Mouse (Mus musculus) neural tube, embryonic 15.5 days (tissue): Measurements from ENCODE around the gene Ube2q2. TPM values are rescaled to one million over a fixed set of nuclear protein-coding genes. Genes with fewer than 3 reads are reported as not detected.

Source experiments
- ATAC-seq: fragments of 200-750 bp; cut with Nextera tagmentation; 2 replicates; pipeline ENCODE4 v1.8.0; 2017; ENCODE audit warnings: mild to moderate bottlenecking, moderate TSS enrichment, moderate library complexity; ENCODE audit not compliant: low FRiP score
- H3K27ac ChIP-seq: fragments of 300-500 bp; sonication (generic); replicated peaks from 2 replicates; pipeline ENCODE4 v1.5.1; 2015; ENCODE audit warnings: mild to moderate bottlenecking, inconsistent platforms
- H3K27me3 ChIP-seq: fragments of 300-500 bp; sonication (generic); replicated peaks from 2 replicates; pipeline ENCODE4 v1.6.1; 2015; ENCODE audit warnings: inconsistent platforms
- H3K36me3 ChIP-seq: fragments of 300-500 bp; sonication (generic); 2 replicates; pipeline ENCODE4 v1.6.1; 2015; ENCODE audit warnings: inconsistent platforms
- H3K4me1 ChIP-seq: fragments of 300-500 bp; sonication (generic); 2 replicates; pipeline ENCODE4 v1.6.1; 2015; ENCODE audit warnings: inconsistent platforms
- H3K4me2 ChIP-seq: fragments of 300-500 bp; sonication (generic); 2 replicates; pipeline ENCODE4 v1.6.1; 2015; ENCODE audit warnings: inconsistent platforms, mild to moderate bottlenecking, moderate library complexity
- H3K4me3 ChIP-seq: fragments of 300-500 bp; sonication (generic); replicated peaks from 2 replicates; pipeline ENCODE4 v1.5.1; 2015; ENCODE audit warnings: mild to moderate bottlenecking, inconsistent platforms
- H3K9ac ChIP-seq: fragments of 300-500 bp; sonication (generic); replicated peaks from 2 replicates; pipeline ENCODE4 v1.6.1; 2015; ENCODE audit warnings: mild to moderate bottlenecking, inconsistent platforms
- H3K9me3 ChIP-seq: fragments of 300-500 bp; sonication (generic); replicated peaks from 2 replicates; pipeline ENCODE4 v1.6.1; 2016; ENCODE audit warnings: inconsistent platforms
- WGBS: fragments of 180-500 bp; shearing (Covaris S2); methylation state at CpG from one replicate; pipeline ENCODE4 v1.1.7; 2015; ENCODE audit warnings: mixed read lengths; 5-methylcytosine and 5-hydroxymethylcytosine counted together
- polyA plus RNA-seq: library from polyadenylated mRNA; unstranded; fragments of >200 nt; fragmentation: Nextera tagmentation; extraction: Ambion mirVana; gene quantifications from 2 replicates; pipeline ENCODE4 v1.2.1, GENCODE M21; 2015

Gene Ube2q2
- polyA plus RNA-seq, 1 experiment from 2014 or later = 43.3 TPM

GRCm38 (mm10) chr9:55131851-55132250 lies 16.8 kb upstream of the Ube2q2 start:
- Histone ChIP-seq H3K4me1 (no peaks in the 10 kb centered on the region), H3K4me2 (no peak overlapping the region), H3K4me3 (no peak overlapping the region), H3K9me3 (no peaks in the 10 kb centered on the region), H3K36me3 (no peaks in the 10 kb centered on the region), H3K27me3 (no peaks in the 10 kb centered on the region), H3K27ac (no peak overlapping the region), H3K9ac (no peak overlapping the region)
- ATAC-seq = no peak

- Histone ChIP-seq H3K9me3 (no peaks in the 10 kb centered on the region), H3K9ac (no peak overlapping the region), H3K36me3 (no peaks in the 10 kb centered on the region), H3K4me1 (no peaks in the 10 kb centered on the region), H3K4me3 (no peak overlapping the region), H3K27ac (no peak overlapping the region), H3K4me2 (no peak overlapping the region), H3K27me3 (no peaks in the 10 kb centered on the region)
- no peak for ATAC-seq
- WGBS = 51% methylated on average over 5 of the region's 5 CpGs
Measured at GRCm38 (mm10) chr9:55136576-55136975, 12.1 kb upstream of the Ube2q2 start.

- WGBS = 81% methylated on average over 4 of the region's 4 CpGs
- H3K36me3 ChIP-seq = no peaks in the 10 kb centered on the region
- H3K4me2 ChIP-seq = no peak overlapping the region
- ATAC-seq = no peak
- no peak overlapping the region for H3K4me3 ChIP-seq
- H3K4me1 ChIP-seq = no peaks in the 10 kb centered on the region
- H3K9me3 ChIP-seq = no peaks in the 10 kb centered on the region
- no peak overlapping the region for H3K9ac ChIP-seq
- H3K27ac ChIP-seq = no peak overlapping the region
- no peaks in the 10 kb centered on the region for H3K27me3 ChIP-seq
Measured at GRCm38 (mm10) chr9:55137112-55137511, 11.5 kb upstream of the Ube2q2 start.

GRCm38 (mm10) chr9:55139958-55140357 lies 8.7 kb upstream of the Ube2q2 start:
- no peaks in the 10 kb centered on the region for H3K36me3 ChIP-seq
- no peak overlapping the region for H3K4me2 ChIP-seq
- no peak overlapping the region for H3K27ac ChIP-seq
- 75% methylated on average over 5 of the region's 5 CpGs for WGBS
- H3K4me1 ChIP-seq = no peaks in the 10 kb centered on the region
- no peak for ATAC-seq
- H3K27me3 ChIP-seq = no peaks in the 10 kb centered on the region
- no peaks in the 10 kb centered on the region for H3K9me3 ChIP-seq
- H3K4me3 ChIP-seq = no peak overlapping the region
- no peak overlapping the region for H3K9ac ChIP-seq

GRCm38 (mm10) chr9:55149499-55150278 lies 1.0 kb downstream of the Ube2q2 start:
- H3K4me3 ChIP-seq = peak overlapping the region; percentile 95
- H3K36me3 ChIP-seq = no peaks in the 10 kb centered on the region
- H3K4me2 ChIP-seq = peak overlapping the region; percentile 91
- H3K27me3 ChIP-seq = no peaks in the 10 kb centered on the region
- peak overlapping the region; percentile 86 for H3K27ac ChIP-seq
- under 1% methylated on average over 73 of the region's 93 CpGs for WGBS
- no peaks in the 10 kb centered on the region for H3K9me3 ChIP-seq
- peak; percentile 68 for ATAC-seq
- H3K9ac ChIP-seq = peak overlapping the region; percentile 85
- H3K4me1 ChIP-seq = peaks cover 28% of the 10 kb centered on the region

GRCm38 (mm10) chr9:55150279-55150726 lies 1.6 kb downstream of the Ube2q2 start:
- H3K27ac ChIP-seq = peak overlapping the region; percentile 86

DNA sequence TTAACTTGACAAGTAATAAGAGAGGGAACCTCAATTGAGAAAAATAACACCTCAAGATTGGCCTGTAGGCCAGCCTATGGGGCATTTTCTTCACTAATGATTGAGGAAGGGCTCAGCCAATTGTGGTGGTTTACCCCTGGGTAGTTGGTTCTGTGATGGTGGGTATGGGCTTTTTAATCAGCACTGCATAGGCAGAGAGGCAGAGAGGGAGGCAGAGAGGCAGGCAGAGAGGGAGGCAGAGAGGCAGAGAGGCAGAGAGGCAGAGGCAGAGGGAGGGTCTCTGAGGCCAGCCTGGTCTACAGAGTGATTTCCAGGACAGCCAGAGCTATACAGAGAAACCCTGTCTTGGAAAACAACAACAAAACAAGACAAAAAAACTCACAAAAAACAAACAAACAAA lies 2.4 kb downstream of the Ube2q2 start:
- H3K4me3 ChIP-seq = peak overlapping the region; percentile 95; the same call in 1 of the 2 replicates
- no peak overlapping the region for H3K9ac ChIP-seq
- no peaks in the 10 kb centered on the region for H3K9me3 ChIP-seq
- peaks cover 28% of the 10 kb centered on the region for H3K4me1 ChIP-seq
- no peak for ATAC-seq
- H3K36me3 ChIP-seq = no peaks in the 10 kb centered on the region
- H3K4me2 ChIP-seq = peak overlapping the region; percentile 91
- no peaks in the 10 kb centered on the region for H3K27me3 ChIP-seq
- no peak overlapping the region for H3K27ac ChIP-seq

More at GRCm38 (mm10) chr9:55150279-55150726, 1.6 kb downstream of the Ube2q2 start:
- WGBS = 2% methylated on average over 13 of the region's 13 CpGs
- no peak for ATAC-seq
- Histone ChIP-seq H3K27me3 (no peaks in the 10 kb centered on the region), H3K4me3 (peak overlapping the region; percentile 95), H3K36me3 (no peaks in the 10 kb centered on the region), H3K4me1 (peaks cover 28% of the 10 kb centered on the region), H3K4me2 (peak overlapping the region; percentile 91), H3K9me3 (no peaks in the 10 kb centered on the region), H3K9ac (peak overlapping the region; percentile 85)

DNA sequence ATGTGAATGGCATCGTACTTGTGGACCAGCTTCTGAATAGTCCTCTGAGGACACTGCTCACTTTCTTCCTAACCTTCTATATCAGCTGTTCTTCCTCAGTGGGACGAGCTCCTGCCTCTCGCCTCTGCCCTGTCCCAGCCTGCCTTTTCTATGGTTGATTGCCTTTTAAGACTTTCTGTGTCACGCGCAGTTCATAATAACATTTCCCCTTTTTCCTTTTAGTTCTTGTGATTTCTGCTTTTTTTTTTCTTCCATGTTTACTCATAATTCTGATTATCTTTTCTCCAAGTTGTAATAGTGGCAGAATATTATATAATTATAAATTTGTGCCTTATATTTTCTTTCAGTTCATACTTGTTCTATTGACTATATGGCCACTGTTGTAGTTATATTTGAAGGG lies 4.3 kb downstream of the Ube2q2 start:
- no peaks in the 10 kb centered on the region for H3K27me3 ChIP-seq
- 78% methylated on average over 5 of the region's 5 CpGs for WGBS

GRCm38 (mm10) chr9:55170655-55171412 lies 22.2 kb downstream of the Ube2q2 start:
- peaks cover 2% of the 10 kb centered on the region; the same call in 1 of the 2 replicates for H3K36me3 ChIP-seq
- no peaks in the 10 kb centered on the region for H3K4me1 ChIP-seq
- H3K9ac ChIP-seq = no peak overlapping the region
- no peak overlapping the region for H3K4me2 ChIP-seq
- no peak overlapping the region for H3K27ac ChIP-seq
- no peak overlapping the region for H3K4me3 ChIP-seq
- no peaks in the 10 kb centered on the region for H3K27me3 ChIP-seq
- H3K9me3 ChIP-seq = no peaks in the 10 kb centered on the region
- no peak for ATAC-seq
- WGBS = 91% methylated on average over 7 of the region's 7 CpGs

More for the DNA sequence above, 4.3 kb downstream of the Ube2q2 start:
- Histone ChIP-seq H3K9me3 (no peaks in the 10 kb centered on the region), H3K4me3 (no peak overlapping the region), H3K4me2 (no peak overlapping the region), H3K4me1 (peaks cover 28% of the 10 kb centered on the region), H3K9ac (no peak overlapping the region), H3K36me3 (no peaks in the 10 kb centered on the region), H3K27ac (no peak overlapping the region)
- ATAC-seq = no peak

DNA sequence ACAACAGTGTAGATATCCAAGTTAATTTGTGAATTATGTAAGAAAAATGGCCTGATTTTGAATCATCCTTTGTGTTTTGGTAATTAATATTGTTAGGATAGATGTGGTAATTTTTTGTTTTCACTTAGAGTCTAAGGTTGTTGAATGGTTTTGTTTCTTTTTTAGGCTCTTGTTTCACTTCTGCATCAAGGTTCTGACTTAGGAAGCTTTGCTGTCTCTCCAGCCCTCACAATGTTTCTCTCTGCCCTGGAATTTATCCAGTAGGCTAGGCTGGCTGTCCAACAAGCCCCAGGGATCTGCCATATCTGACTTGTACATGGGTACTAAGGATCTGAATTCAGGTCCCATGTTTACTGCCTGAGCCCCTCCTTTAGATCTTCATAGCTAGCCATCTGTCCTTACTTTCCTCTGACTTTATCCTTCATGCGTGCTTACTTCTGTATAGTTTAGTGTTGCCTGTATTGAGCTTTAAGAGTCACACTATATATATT lies 23.6 kb downstream of the Ube2q2 start:
- no peaks in the 10 kb centered on the region for H3K4me1 ChIP-seq
- no peak overlapping the region for H3K9ac ChIP-seq
- H3K4me3 ChIP-seq = no peak overlapping the region
- no peaks in the 10 kb centered on the region for H3K27me3 ChIP-seq
- H3K36me3 ChIP-seq = peaks cover 2% of the 10 kb centered on the region; the same call in 1 of the 2 replicates
- ATAC-seq = no peak
- 97% methylated on average over 1 of the region's 1 CpGs for WGBS
- H3K27ac ChIP-seq = no peak overlapping the region
- H3K9me3 ChIP-seq = no peaks in the 10 kb centered on the region
- no peak overlapping the region for H3K4me2 ChIP-seq

GRCm38 (mm10) chr9:55174235-55174634 lies 25.6 kb downstream of the Ube2q2 start:
- Histone ChIP-seq H3K36me3 (no peaks in the 10 kb centered on the region; the same call in 1 of the 2 replicates), H3K9me3 (no peaks in the 10 kb centered on the region), H3K4me2 (no peak overlapping the region), H3K4me1 (no peaks in the 10 kb centered on the region), H3K9ac (no peak overlapping the region), H3K4me3 (no peak overlapping the region), H3K27me3 (no peaks in the 10 kb centered on the region), H3K27ac (no peak overlapping the region)
- WGBS = 80% methylated on average over 2 of the region's 2 CpGs
- no peak for ATAC-seq

- H3K9ac ChIP-seq = no peak overlapping the region
- H3K27me3 ChIP-seq = no peaks in the 10 kb centered on the region
- no peaks in the 10 kb centered on the region for H3K9me3 ChIP-seq
- 94% methylated on average over 3 of the region's 3 CpGs for WGBS
- H3K4me2 ChIP-seq = no peak overlapping the region
- no peak overlapping the region for H3K27ac ChIP-seq
- ATAC-seq = no peak
- H3K4me1 ChIP-seq = no peaks in the 10 kb centered on the region
- peaks cover 23% of the 10 kb centered on the region for H3K36me3 ChIP-seq
- H3K4me3 ChIP-seq = no peak overlapping the region
Measured at GRCm38 (mm10) chr9:55195876-55196275, 47.2 kb downstream of the Ube2q2 start.
